Mouse (Mus musculus): Measurements from ENCODE around the gene Ranbp2. TPM values are rescaled to one million over a fixed set of nuclear protein-coding genes. Genes with fewer than 3 reads are reported as not detected.

Gene Ranbp2
- polyA plus RNA-seq, 1 experiment, result 1.3 TPM

DNA sequence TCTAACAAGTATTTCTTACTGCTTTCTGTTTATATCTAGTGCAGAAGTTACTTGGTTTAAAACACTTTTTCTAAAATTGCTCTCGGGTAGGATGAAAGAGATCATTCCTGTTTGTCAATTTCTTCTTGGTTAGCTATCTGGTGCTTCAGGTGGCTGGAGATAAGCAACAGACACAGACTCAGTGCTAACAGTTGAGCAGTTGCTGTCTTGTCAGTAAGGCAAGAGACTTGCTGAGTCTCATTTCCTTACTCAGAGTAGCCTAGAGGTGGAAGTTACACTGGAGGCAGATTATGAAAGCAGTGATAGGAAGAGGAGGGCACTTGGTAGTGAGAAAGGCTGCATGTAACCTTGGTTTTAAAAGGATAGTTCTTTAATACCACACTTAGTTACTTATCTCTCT is 5.5 kb downstream of the Ranbp2 start:
- no peaks in the 10 kb centered on the region for H3K4me1 ChIP-seq (ENCODE audit: control insufficient read depth, insufficient read depth, insufficient read length, low read length)
- H3K4me3 ChIP-seq (ENCODE audit: low read depth, low read length), result no peak overlapping the region
- H3K27me3 ChIP-seq (ENCODE audit: control insufficient read depth, insufficient read depth, low read length), result no peaks in the 10 kb centered on the region
- 92% methylated on average over 1 of the region's 1 CpGs for WGBS
- no peak overlapping the region for H3K27ac ChIP-seq (ENCODE audit: insufficient read depth, low read depth, low read length)
- TF ChIP-seq POLR2A (IDR thresholded peaks at IDR 0.05; ENCODE audit: low read depth, low read length) (no peak), CTCF (IDR thresholded peaks at IDR 0.05; ENCODE audit: extremely low read depth, insufficient read length, insufficient replicate concordance, low read depth, low read length) (no peak)
- H3K36me3 ChIP-seq (ENCODE audit: control insufficient read depth, insufficient read depth, low read length), result peaks cover 21% of the 10 kb centered on the region

DNA sequence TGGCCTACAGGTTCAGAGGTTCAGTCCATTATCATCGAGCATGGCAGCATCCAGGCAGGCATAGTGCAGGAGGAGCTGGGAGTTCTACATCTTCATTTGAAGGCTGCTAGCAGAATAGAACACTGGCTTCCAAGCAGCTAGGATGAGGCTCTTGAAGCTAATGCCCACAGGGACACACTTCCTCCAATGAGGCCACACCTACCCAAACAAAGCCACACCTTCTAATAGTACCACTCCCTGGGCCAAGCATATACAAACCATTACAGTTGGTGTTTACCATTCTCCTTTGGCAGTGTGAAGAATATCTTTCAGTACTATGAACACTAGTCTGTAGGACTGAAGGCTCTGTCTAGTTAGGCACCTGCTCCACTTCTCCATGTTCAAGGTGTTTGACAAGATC is 13.2 kb downstream of the Ranbp2 start:
- 89% methylated on average over 1 of the region's 1 CpGs for WGBS
- H3K4me1 ChIP-seq (ENCODE audit: control insufficient read depth, insufficient read depth, insufficient read length, low read length), result no peaks in the 10 kb centered on the region
- no peak overlapping the region for H3K27ac ChIP-seq (ENCODE audit: insufficient read depth, low read depth, low read length)
- H3K4me3 ChIP-seq (ENCODE audit: low read depth, low read length), result no peak overlapping the region
- H3K36me3 ChIP-seq (ENCODE audit: control insufficient read depth, insufficient read depth, low read length), result peaks cover 51% of the 10 kb centered on the region
- TF ChIP-seq POLR2A (IDR thresholded peaks at IDR 0.05; ENCODE audit: low read depth, low read length) (no peak), CTCF (IDR thresholded peaks at IDR 0.05; ENCODE audit: extremely low read depth, insufficient read length, insufficient replicate concordance, low read depth, low read length) (no peak)
- H3K27me3 ChIP-seq (ENCODE audit: control insufficient read depth, insufficient read depth, low read length), result no peaks in the 10 kb centered on the region

DNA sequence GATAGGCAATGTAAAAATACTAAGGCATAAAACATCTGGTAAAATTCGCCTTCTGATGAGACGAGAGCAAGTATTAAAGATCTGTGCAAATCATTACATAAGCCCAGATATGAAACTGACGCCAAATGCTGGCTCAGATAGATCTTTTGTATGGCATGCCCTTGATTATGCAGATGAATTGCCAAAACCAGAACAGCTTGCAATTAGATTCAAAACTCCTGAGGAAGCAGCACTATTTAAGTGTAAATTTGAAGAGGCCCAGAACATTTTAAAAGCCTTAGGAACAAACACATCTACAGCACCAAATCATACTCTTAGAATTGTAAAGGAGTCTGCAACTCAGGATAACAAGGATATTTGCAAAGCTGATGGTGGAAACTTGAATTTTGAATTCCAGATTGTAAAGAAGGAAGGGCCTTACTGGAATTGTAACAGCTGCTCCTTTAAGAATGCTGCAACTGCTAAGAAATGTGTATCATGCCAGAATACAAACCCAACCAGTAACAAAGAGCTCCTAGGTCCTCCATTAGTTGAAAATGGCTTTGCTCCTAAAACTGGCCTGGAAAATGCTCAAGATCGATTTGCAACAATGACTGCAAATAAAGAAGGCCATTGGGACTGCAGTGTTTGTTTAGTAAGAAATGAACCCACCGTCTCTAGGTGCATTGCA is 30.5 kb downstream of the Ranbp2 start:
- H3K36me3 ChIP-seq (ENCODE audit: control insufficient read depth, insufficient read depth, low read length), result peaks cover 51% of the 10 kb centered on the region
- no peak overlapping the region for H3K27ac ChIP-seq (ENCODE audit: insufficient read depth, low read depth, low read length)
- H3K27me3 ChIP-seq (ENCODE audit: control insufficient read depth, insufficient read depth, low read length), result no peaks in the 10 kb centered on the region
- WGBS, result 90% methylated on average over 5 of the region's 5 CpGs
- no peak for TF ChIP-seq CTCF (IDR thresholded peaks at IDR 0.05; ENCODE audit: extremely low read depth, insufficient read length, insufficient replicate concordance, low read depth, low read length)
- no peak for TF ChIP-seq POLR2A (IDR thresholded peaks at IDR 0.05; ENCODE audit: low read depth, low read length)
- H3K4me1 ChIP-seq (ENCODE audit: control insufficient read depth, insufficient read depth, insufficient read length, low read length), result no peaks in the 10 kb centered on the region
- H3K4me3 ChIP-seq (ENCODE audit: low read depth, low read length), result no peak overlapping the region

DNA sequence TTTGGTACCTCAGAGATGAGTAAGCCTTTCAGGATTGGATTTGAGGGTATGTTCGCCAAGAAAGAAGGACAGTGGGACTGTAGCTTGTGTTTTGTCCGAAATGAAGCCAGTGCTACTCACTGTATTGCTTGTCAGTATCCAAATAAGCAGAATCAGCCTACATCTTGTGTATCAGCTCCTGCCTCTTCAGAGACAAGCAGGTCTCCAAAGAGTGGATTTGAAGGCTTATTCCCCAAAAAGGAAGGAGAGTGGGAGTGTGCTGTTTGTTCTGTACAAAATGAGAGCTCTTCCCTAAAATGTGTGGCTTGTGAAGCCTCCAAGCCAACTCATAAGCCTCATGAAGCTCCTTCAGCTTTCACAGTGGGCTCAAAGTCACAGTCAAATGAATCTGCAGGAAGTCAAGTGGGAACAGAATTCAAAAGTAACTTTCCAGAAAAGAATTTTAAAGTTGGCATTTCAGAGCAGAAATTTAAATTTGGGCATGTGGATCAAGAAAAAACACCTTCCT is 31.4 kb downstream of the Ranbp2 start:
- Histone ChIP-seq H3K4me3 (ENCODE audit: low read depth, low read length) (no peak overlapping the region), H3K27ac (ENCODE audit: insufficient read depth, low read depth, low read length) (no peak overlapping the region), H3K4me1 (ENCODE audit: control insufficient read depth, insufficient read depth, insufficient read length, low read length) (no peaks in the 10 kb centered on the region), H3K36me3 (ENCODE audit: control insufficient read depth, insufficient read depth, low read length) (peaks cover 52% of the 10 kb centered on the region), H3K27me3 (ENCODE audit: control insufficient read depth, insufficient read depth, low read length) (no peaks in the 10 kb centered on the region)
- no peak for TF ChIP-seq CTCF (IDR thresholded peaks at IDR 0.05; ENCODE audit: extremely low read depth, insufficient read length, insufficient replicate concordance, low read depth, low read length)
- WGBS, result 92% methylated on average over 2 of the region's 2 CpGs

DNA sequence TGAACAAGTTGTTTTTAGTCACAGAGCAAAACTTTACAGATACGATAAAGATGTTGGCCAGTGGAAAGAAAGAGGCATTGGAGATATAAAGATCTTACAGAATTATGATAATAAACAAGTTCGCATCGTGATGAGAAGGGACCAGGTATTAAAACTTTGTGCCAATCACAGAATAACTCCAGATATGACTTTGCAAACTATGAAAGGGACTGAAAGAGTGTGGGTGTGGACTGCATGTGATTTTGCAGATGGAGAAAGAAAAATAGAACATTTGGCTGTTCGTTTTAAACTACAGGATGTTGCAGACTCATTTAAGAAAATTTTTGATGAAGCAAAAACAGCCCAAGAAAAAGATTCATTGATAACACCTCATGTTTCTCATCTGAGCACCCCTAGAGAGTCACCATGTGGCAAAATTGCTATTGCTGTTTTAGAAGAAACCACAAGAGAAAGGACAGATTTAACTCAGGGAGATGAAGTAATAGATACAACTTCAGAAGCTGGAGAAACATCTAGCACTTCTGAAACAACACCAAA is 33.3 kb downstream of the Ranbp2 start:
- no peak for TF ChIP-seq CTCF (IDR thresholded peaks at IDR 0.05; ENCODE audit: extremely low read depth, insufficient read length, insufficient replicate concordance, low read depth, low read length)
- no peak for TF ChIP-seq POLR2A (IDR thresholded peaks at IDR 0.05; ENCODE audit: low read depth, low read length)
- 93% methylated on average over 4 of the region's 4 CpGs for WGBS
- no peaks in the 10 kb centered on the region for H3K27me3 ChIP-seq (ENCODE audit: control insufficient read depth, insufficient read depth, low read length)
- H3K36me3 ChIP-seq (ENCODE audit: control insufficient read depth, insufficient read depth, low read length), result peaks cover 62% of the 10 kb centered on the region
- H3K27ac ChIP-seq (ENCODE audit: insufficient read depth, low read depth, low read length), result no peak overlapping the region
- no peak overlapping the region for H3K4me3 ChIP-seq (ENCODE audit: low read depth, low read length)
- no peaks in the 10 kb centered on the region for H3K4me1 ChIP-seq (ENCODE audit: control insufficient read depth, insufficient read depth, insufficient read length, low read length)

DNA sequence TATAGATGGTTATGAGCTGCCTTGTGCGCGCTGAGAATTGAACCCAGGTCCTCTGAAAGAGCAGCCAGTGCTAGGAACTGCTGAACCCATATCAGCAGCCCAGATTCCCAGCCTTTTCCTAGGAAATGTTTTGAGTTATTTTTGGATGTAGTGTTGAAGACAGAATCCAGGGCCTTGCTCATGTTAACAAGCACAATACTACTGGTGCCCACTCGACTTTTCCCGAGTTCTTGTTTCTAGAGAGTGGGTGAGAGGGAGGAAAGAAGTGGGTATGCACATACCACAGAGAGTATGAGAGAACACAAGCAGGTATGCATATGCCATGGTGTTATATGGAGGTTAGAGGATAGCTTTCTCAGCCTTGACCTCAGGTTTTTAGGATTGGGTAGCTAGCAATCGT is 44.3 kb downstream of the Ranbp2 start:
- H3K36me3 ChIP-seq (ENCODE audit: control insufficient read depth, insufficient read depth, low read length), result peaks cover 45% of the 10 kb centered on the region
- no peak for TF ChIP-seq POLR2A (IDR thresholded peaks at IDR 0.05; ENCODE audit: low read depth, low read length)
- TF ChIP-seq CTCF (IDR thresholded peaks at IDR 0.05; ENCODE audit: extremely low read depth, insufficient read length, insufficient replicate concordance, low read depth, low read length), result no peak
- 87% methylated on average over 5 of the region's 5 CpGs for WGBS

DNA sequence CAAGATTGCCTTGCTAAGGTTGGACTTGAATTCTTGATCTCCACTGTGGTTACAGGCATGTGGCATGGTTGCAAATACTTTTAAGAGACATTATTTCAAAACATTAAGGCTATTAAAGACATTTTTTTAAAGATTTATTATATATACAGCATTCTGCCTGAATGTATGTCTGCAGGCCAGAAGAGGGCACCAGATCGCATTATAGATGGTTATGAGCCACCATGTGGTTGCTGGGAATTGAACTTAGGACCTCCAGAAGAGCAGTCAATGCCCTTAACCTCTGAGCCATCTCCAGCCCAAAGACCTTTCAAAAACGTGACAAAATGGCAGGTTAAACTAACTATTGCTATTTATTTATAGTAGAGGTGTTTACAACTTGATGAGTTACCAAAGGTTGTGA is 48.9 kb downstream of the Ranbp2 start:
- 81% methylated on average over 2 of the region's 2 CpGs for whole genome bisulfite sequencing
- Histone ChIP-seq H3K36me3 (ENCODE audit: control insufficient read depth, insufficient read depth, low read length) (peaks cover 30% of the 10 kb centered on the region), H3K4me1 (ENCODE audit: control insufficient read depth, insufficient read depth, insufficient read length, low read length) (peaks cover 3% of the 10 kb centered on the region; the same call in 1 of the 2 replicates), H3K4me3 (ENCODE audit: low read depth, low read length) (no peak overlapping the region), H3K27ac (ENCODE audit: insufficient read depth, low read depth, low read length) (no peak overlapping the region), H3K27me3 (ENCODE audit: control insufficient read depth, insufficient read depth, low read length) (no peaks in the 10 kb centered on the region)
- TF ChIP-seq POLR2A (IDR thresholded peaks at IDR 0.05; ENCODE audit: low read depth, low read length), result no peak
- TF ChIP-seq CTCF (IDR thresholded peaks at IDR 0.05; ENCODE audit: extremely low read depth, insufficient read length, insufficient replicate concordance, low read depth, low read length), result no peak

More for the DNA sequence above, 44.3 kb downstream of the Ranbp2 start:
- H3K4me3 ChIP-seq (ENCODE audit: low read depth, low read length), result no peak overlapping the region
- H3K27ac ChIP-seq (ENCODE audit: insufficient read depth, low read depth, low read length), result no peak overlapping the region
- H3K27me3 ChIP-seq (ENCODE audit: control insufficient read depth, insufficient read depth, low read length), result no peaks in the 10 kb centered on the region
- H3K4me1 ChIP-seq (ENCODE audit: control insufficient read depth, insufficient read depth, insufficient read length, low read length), result no peaks in the 10 kb centered on the region

All from small intestine, adult 2 months (tissue).